Mouse (Mus musculus) embryonic facial prominence, embryonic 10.5 days (tissue): ENCODE results near the gene Rspo1. TPM values are rescaled to one million over a fixed set of nuclear protein-coding genes. Genes with fewer than 3 reads are reported as not detected.
A peak's percentile ranks its signal among the peaks of the same experiment; 100 is the strongest.

Source experiments
- DNase-seq: peaks from one replicate; pipeline ENCODE4 v3.0.0-alpha.2; 2017; ENCODE audit warnings: low spot score
- H3K27ac ChIP-seq: fragments of 300-500 bp; sonication (generic); replicated peaks from 2 replicates; pipeline ENCODE4 v1.5.1; 2016; ENCODE audit warnings: mild to moderate bottlenecking
- H3K27me3 ChIP-seq: fragments of 300-500 bp; sonication (generic); replicated peaks from 2 replicates; pipeline ENCODE4 v1.6.1; 2016; ENCODE audit warnings: low read depth, mild to moderate bottlenecking; ENCODE audit not compliant: poor library complexity, severe bottlenecking
- H3K36me3 ChIP-seq: fragments of 300-500 bp; sonication (generic); replicated peaks from 2 replicates; pipeline ENCODE4 v1.6.1; 2016; ENCODE audit warnings: mild to moderate bottlenecking, moderate library complexity
- H3K4me1 ChIP-seq: fragments of 300-500 bp; sonication (generic); 2 replicates; pipeline ENCODE4 v1.6.1; 2016
- H3K4me3 ChIP-seq: fragments of 300-500 bp; sonication (generic); 2 replicates; pipeline ENCODE4 v1.5.1; 2016; ENCODE audit warnings: mild to moderate bottlenecking, moderate library complexity
- H3K9me3 ChIP-seq: fragments of 300-500 bp; sonication (generic); 2 replicates; pipeline ENCODE4 v1.6.1; 2016; ENCODE audit warnings: mild to moderate bottlenecking
- WGBS: fragments of 180-500 bp; shearing (Covaris S2); methylation state at CpG from one replicate; pipeline ENCODE4 v1.1.7; 2016; 5-methylcytosine and 5-hydroxymethylcytosine counted together
- polyA plus RNA-seq: library from polyadenylated mRNA; unstranded; fragments of >200 nt; fragmentation: Nextera tagmentation; extraction: Ambion mirVana; gene quantifications from 2 replicates; pipeline ENCODE4 v1.2.1, GENCODE M21; 2016

Gene Rspo1
- polyA plus RNA-seq, 1 experiment from 2014 or later: 8.2 TPM

- DNase-seq: peak; percentile 47
- Histone ChIP-seq H3K36me3 (no peaks in the 10 kb centered on the region), H3K27ac (no peak overlapping the region), H3K27me3 (peaks cover 88% of the 10 kb centered on the region), H3K9me3 (no peaks in the 10 kb centered on the region), H3K4me1 (peaks cover 58% of the 10 kb centered on the region), H3K4me3 (no peak overlapping the region)
- 22% methylated on average over 9 of the region's 9 CpGs for WGBS
Observed at GRCm38 (mm10) chr4:124983893-124984526, 2.2 kb upstream of the Rspo1 start.

- Histone ChIP-seq H3K27me3 (peaks cover 95% of the 10 kb centered on the region), H3K27ac (peak overlapping the region; percentile 40; the same call in 1 of the 2 replicates), H3K9me3 (no peaks in the 10 kb centered on the region), H3K4me1 (peaks cover 61% of the 10 kb centered on the region), H3K4me3 (peak overlapping the region; percentile 62), H3K36me3 (no peaks in the 10 kb centered on the region)
- DNase-seq: peak; percentile 63
- WGBS: 6% methylated on average over 18 of the region's 18 CpGs
Observed at GRCm38 (mm10) chr4:124984871-124985670, 1.2 kb upstream of the Rspo1 start.

GRCm38 (mm10) chr4:124986739-124987710, 795 bp downstream of the Rspo1 start:
- Histone ChIP-seq H3K9me3 (no peaks in the 10 kb centered on the region), H3K27me3 (peaks cover 100% of the 10 kb centered on the region), H3K36me3 (no peaks in the 10 kb centered on the region), H3K4me1 (peaks cover 78% of the 10 kb centered on the region), H3K27ac (peak overlapping the region; percentile 78), H3K4me3 (peak overlapping the region; percentile 62)
- peak; percentile 48 for DNase-seq
- 3% methylated on average over 51 of the region's 51 CpGs for WGBS

GRCm38 (mm10) chr4:124987711-124988097, 1.5 kb downstream of the Rspo1 start:
- Histone ChIP-seq H3K4me1 (peaks cover 78% of the 10 kb centered on the region), H3K27me3 (peaks cover 97% of the 10 kb centered on the region), H3K4me3 (peak overlapping the region; percentile 62; the same call in 1 of the 2 replicates), H3K9me3 (no peaks in the 10 kb centered on the region), H3K36me3 (no peaks in the 10 kb centered on the region), H3K27ac (no peak overlapping the region)
- WGBS: 6% methylated on average over 10 of the region's 10 CpGs
- no peak for DNase-seq

GRCm38 (mm10) chr4:124988382-124988781, 2.2 kb downstream of the Rspo1 start:
- no peaks in the 10 kb centered on the region for H3K36me3 ChIP-seq
- no peak overlapping the region; the same call in 1 of the 2 replicates for H3K27ac ChIP-seq
- WGBS: 17% methylated on average over 9 of the region's 9 CpGs
- H3K9me3 ChIP-seq: no peaks in the 10 kb centered on the region
- peaks cover 78% of the 10 kb centered on the region for H3K4me1 ChIP-seq
- peak; percentile 34 for DNase-seq
- peaks cover 97% of the 10 kb centered on the region for H3K27me3 ChIP-seq
- peak overlapping the region; percentile 62; the same call in 1 of the 2 replicates for H3K4me3 ChIP-seq

- H3K4me3 ChIP-seq: peak overlapping the region; percentile 49
- peak; percentile 67 for DNase-seq
- H3K9me3 ChIP-seq: no peaks in the 10 kb centered on the region
- H3K4me1 ChIP-seq: peaks cover 70% of the 10 kb centered on the region
- 1% methylated on average over 20 of the region's 20 CpGs for WGBS
- peak overlapping the region; percentile 70 for H3K27ac ChIP-seq
- no peaks in the 10 kb centered on the region for H3K36me3 ChIP-seq
- peaks cover 86% of the 10 kb centered on the region for H3K27me3 ChIP-seq
Observed at GRCm38 (mm10) chr4:124989787-124990253, 3.6 kb downstream of the Rspo1 start.

GRCm38 (mm10) chr4:124990325-124990724, 4.1 kb downstream of the Rspo1 start:
- 1% methylated on average over 7 of the region's 7 CpGs for WGBS
- H3K27me3 ChIP-seq: peaks cover 80% of the 10 kb centered on the region
- no peaks in the 10 kb centered on the region for H3K36me3 ChIP-seq
- peak overlapping the region; percentile 49 for H3K4me3 ChIP-seq
- no peaks in the 10 kb centered on the region for H3K9me3 ChIP-seq
- peak; percentile 33 for DNase-seq
- peaks cover 65% of the 10 kb centered on the region for H3K4me1 ChIP-seq
- H3K27ac ChIP-seq: peak overlapping the region; percentile 70

GRCm38 (mm10) chr4:124997479-124998147, 11.4 kb downstream of the Rspo1 start:
- Histone ChIP-seq H3K27me3 (peaks cover 17% of the 10 kb centered on the region), H3K36me3 (no peaks in the 10 kb centered on the region), H3K27ac (no peak overlapping the region), H3K4me1 (peaks cover 13% of the 10 kb centered on the region; the same call in 1 of the 2 replicates), H3K4me3 (no peak overlapping the region), H3K9me3 (no peaks in the 10 kb centered on the region)
- WGBS: 80% methylated on average over 10 of the region's 10 CpGs
- no peak for DNase-seq

GRCm38 (mm10) chr4:124999548-124999947, 13.3 kb downstream of the Rspo1 start:
- Histone ChIP-seq H3K9me3 (no peaks in the 10 kb centered on the region), H3K27ac (no peak overlapping the region), H3K4me3 (no peak overlapping the region), H3K36me3 (no peaks in the 10 kb centered on the region), H3K27me3 (peaks cover 8% of the 10 kb centered on the region), H3K4me1 (peaks cover 13% of the 10 kb centered on the region; the same call in 1 of the 2 replicates)
- 88% methylated on average over 3 of the region's 3 CpGs for WGBS
- no peak for DNase-seq

GRCm38 (mm10) chr4:125002978-125003377, 16.7 kb downstream of the Rspo1 start:
- H3K9me3 ChIP-seq: no peaks in the 10 kb centered on the region
- no peaks in the 10 kb centered on the region for H3K36me3 ChIP-seq
- no peak overlapping the region for H3K4me3 ChIP-seq
- H3K4me1 ChIP-seq: peaks cover 11% of the 10 kb centered on the region
- H3K27ac ChIP-seq: no peak overlapping the region
- peaks cover 40% of the 10 kb centered on the region for H3K27me3 ChIP-seq
- WGBS: 72% methylated on average over 8 of the region's 8 CpGs
- no peak for DNase-seq

- no peaks in the 10 kb centered on the region for H3K9me3 ChIP-seq
- H3K27me3 ChIP-seq: peaks cover 55% of the 10 kb centered on the region
- H3K36me3 ChIP-seq: no peaks in the 10 kb centered on the region
- WGBS: 59% methylated on average over 12 of the region's 12 CpGs
- no peak for DNase-seq
- H3K4me1 ChIP-seq: peaks cover 14% of the 10 kb centered on the region
- H3K4me3 ChIP-seq: no peak overlapping the region
- no peak overlapping the region for H3K27ac ChIP-seq
Observed at GRCm38 (mm10) chr4:125004886-125005285, 18.7 kb downstream of the Rspo1 start.
